Mouse (Mus musculus) megakaryocyte, embryonic 14.5 days (primary cell): ENCODE data around the gene Ppp1r32.

ENCODE experiments used
- FLI1 ChIP-seq: IDR thresholded peaks from 2 replicates; pipeline ENCODE4 v1.6.1; 2012; ENCODE audit warnings: low read length, inconsistent platforms, mixed read lengths
- GATA1 ChIP-seq: IDR thresholded peaks from 3 replicates; pipeline ENCODE4 v1.6.1; 2012; ENCODE audit warnings: mixed read lengths, low read length, inconsistent platforms, borderline replicate concordance

DNA sequence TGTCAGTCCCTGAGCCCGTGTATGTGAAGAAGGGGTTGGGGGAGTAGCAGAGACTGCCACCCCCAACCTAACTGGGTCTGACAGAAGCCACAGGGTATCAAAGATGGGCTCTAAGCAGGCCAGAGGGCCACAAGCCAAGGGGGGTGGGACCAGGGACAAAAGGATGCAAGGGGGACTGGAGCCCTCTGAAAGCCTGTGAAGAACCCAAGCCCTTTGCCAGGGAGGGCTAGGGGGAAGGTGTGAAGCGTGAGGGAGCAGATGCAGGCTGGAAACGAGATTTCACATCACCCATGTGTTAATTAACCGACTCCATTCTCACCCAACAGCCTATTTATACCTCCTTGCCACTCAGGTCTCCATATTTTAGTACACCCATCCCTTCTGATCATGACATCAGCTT, 50.9 kb downstream of the Ppp1r32 start:
- no peak for TF ChIP-seq GATA1
- no peak for TF ChIP-seq FLI1
